Comparison of ENCODE assay signal across 13 mouse cellular contexts in genomic region chr4:136705091-136705490, GRCm38 (mm10).
"Had no signal": no experiment of that assay in that cellular context is flagged by ENCODE, and none has a peak within 500 bp of the region (broad histone marks: within the 10 kb centered on the region; RNA-seq: fewer than 3 reads in every experiment).

No protein-coding gene starts in this region.

- H3K9ac ChIP-seq: liver, embryonic 12.5 days; lung, embryonic 14.5 days; midbrain, embryonic 12.5 days; neural tube, embryonic 13.5 days had no signal

- H3K9me3 ChIP-seq: liver, embryonic 12.5 days; midbrain, embryonic 12.5 days; neural tube, embryonic 13.5 days had no signal

- H3K4me2 ChIP-seq: liver, embryonic 12.5 days; lung, embryonic 14.5 days; midbrain, embryonic 12.5 days; neural tube, embryonic 13.5 days had no signal

- H3K27me3 ChIP-seq: liver, embryonic 12.5 days; midbrain, embryonic 12.5 days; neural tube, embryonic 13.5 days had no signal

- H3K36me3 ChIP-seq: liver, embryonic 12.5 days; midbrain, embryonic 12.5 days; neural tube, embryonic 13.5 days had no signal

- DNase-seq: left cerebral cortex, postnatal 4 days; lung, embryonic 14.5 days; lung, postnatal 10 days; lung, postnatal 4 days; right cerebral cortex, postnatal 4 days; spleen, adult 18-20 months; thymus, adult 18-20 months; thymus, postnatal 14 days had no signal

- H3K4me3 ChIP-seq: liver, embryonic 12.5 days; midbrain, embryonic 12.5 days; neural tube, embryonic 13.5 days had no signal

- H3K4me1 ChIP-seq: liver, embryonic 12.5 days had no signal

- ATAC-seq: hindbrain, embryonic 16.5 days; inflammation-experienced regulatory T-cells, adult 6 months; liver, embryonic 12.5 days had no signal

- H3K27ac ChIP-seq: liver, embryonic 12.5 days; midbrain, embryonic 12.5 days; neural tube, embryonic 13.5 days had no signal
